Mouse (Mus musculus): ENCODE measurements at regions not wholly inside any gene's neighbourhood (a gene's known extent, or its start where the extent isn't known, plus 50 kb on each side); places are given as distances from the start of the nearest gene placed in this dataset.

DNA sequence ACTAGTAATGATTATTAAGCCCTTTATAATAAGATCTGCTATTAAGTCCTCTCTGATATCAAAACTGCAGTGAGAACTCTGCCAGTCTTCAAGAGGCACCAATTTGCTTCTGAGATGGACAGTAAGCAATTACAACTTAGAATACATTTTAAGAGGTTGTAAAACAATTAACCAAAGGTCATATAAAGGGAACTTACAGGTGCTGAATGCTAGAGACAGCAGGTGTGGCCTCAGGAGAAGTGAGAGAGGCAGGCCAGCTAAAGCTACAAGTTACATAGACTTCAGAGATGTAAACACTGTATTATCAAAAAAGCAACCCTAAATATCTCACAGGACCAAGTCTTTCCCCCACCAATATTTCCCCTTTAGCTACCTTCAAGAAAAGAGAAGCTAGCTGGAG is 315.7 kb downstream of the Slco4c1 start:
- H3K9me3 ChIP-seq (ENCODE audit: control insufficient read depth, insufficient read depth, low read depth, low read length), result no peaks in the 10 kb centered on the region
- no peaks in the 10 kb centered on the region for H3K4me1 ChIP-seq (ENCODE audit: control insufficient read depth in 2 of 2, insufficient read depth in 2 of 2, low read length in 2 of 2, poor library complexity in 1 of 2)
- H3K36me3 ChIP-seq (ENCODE audit: control insufficient read depth, insufficient read depth, low read length, poor library complexity, severe bottlenecking), result no peaks in the 10 kb centered on the region
- TF ChIP-seq ZNF384 (IDR thresholded peaks at IDR 0.05; ENCODE audit: low read depth, low read length), result no peak
- TF ChIP-seq ZC3H11A (IDR thresholded peaks at IDR 0.05; ENCODE audit: borderline replicate concordance, low read depth, low read length), result no peak
- TF ChIP-seq CHD2 (IDR thresholded peaks at IDR 0.05; ENCODE audit: low read depth, low read length), result no peak
- no peak for TF ChIP-seq HCFC1 (IDR thresholded peaks at IDR 0.05; ENCODE audit: borderline replicate concordance, insufficient read depth, low read length)
- no peak for TF ChIP-seq MAFK (IDR thresholded peaks at IDR 0.05; ENCODE audit: insufficient read depth, low read depth, low read length)
- H3K27ac ChIP-seq (ENCODE audit: insufficient read depth, low read depth, low read length, poor library complexity, severe bottlenecking), result no peak overlapping the region
- H3K4me3 ChIP-seq (ENCODE audit: insufficient read depth in 1 of 2, low read depth in 1 of 2, low read length in 2 of 2, poor library complexity in 1 of 2, severe bottlenecking in 1 of 2), result no peak overlapping the region
- in situ Hi-C loops (cut with MboI; ENCODE audit: low sequenced_read_pairs in 2 of 2, unreplicated experiment in 2 of 2), result no loop called here
- no peak overlapping the region for H3K9ac ChIP-seq (ENCODE audit: insufficient read depth, low read depth, low read length, poor library complexity, severe bottlenecking)
- DNase-seq (ENCODE audit: low read depth, low spot score), result no peak

DNA sequence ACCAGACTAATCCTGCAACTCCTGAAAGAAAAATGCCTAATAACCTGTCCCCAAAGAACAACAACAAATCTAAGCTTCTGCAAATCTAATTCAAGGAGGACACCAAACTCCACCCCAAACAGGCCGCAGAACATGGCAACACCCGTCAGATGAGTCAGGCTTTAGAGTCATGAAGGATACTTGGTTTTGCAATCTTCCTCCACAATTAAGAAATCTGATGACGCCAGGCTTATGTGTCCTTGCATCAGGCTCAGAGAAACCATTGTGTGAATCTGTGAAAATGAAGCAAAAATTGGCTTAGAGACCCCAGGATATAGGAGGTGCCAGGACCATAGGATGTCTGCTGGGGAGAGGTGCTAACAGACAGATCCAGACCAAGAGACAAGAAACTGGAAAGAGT is 352.6 kb downstream of the Slco4c1 start:
- Histone ChIP-seq H3K9ac (ENCODE audit: insufficient read depth, low read depth, low read length, poor library complexity, severe bottlenecking) (no peak overlapping the region), H3K4me1 (ENCODE audit: control insufficient read depth in 2 of 2, insufficient read depth in 2 of 2, low read length in 2 of 2, poor library complexity in 1 of 2) (no peaks in the 10 kb centered on the region), H3K4me3 (ENCODE audit: insufficient read depth in 1 of 2, low read depth in 1 of 2, low read length in 2 of 2, poor library complexity in 1 of 2, severe bottlenecking in 1 of 2) (no peak overlapping the region), H3K27ac (ENCODE audit: insufficient read depth, low read depth, low read length, poor library complexity, severe bottlenecking) (no peak overlapping the region), H3K9me3 (ENCODE audit: control insufficient read depth, insufficient read depth, low read depth, low read length) (no peaks in the 10 kb centered on the region), H3K36me3 (ENCODE audit: control insufficient read depth, insufficient read depth, low read length, poor library complexity, severe bottlenecking) (no peaks in the 10 kb centered on the region)
- TF ChIP-seq ZC3H11A (IDR thresholded peaks at IDR 0.05; ENCODE audit: borderline replicate concordance, low read depth, low read length), result no peak
- TF ChIP-seq ZNF384 (IDR thresholded peaks at IDR 0.05; ENCODE audit: low read depth, low read length), result no peak
- TF ChIP-seq CHD2 (IDR thresholded peaks at IDR 0.05; ENCODE audit: low read depth, low read length), result no peak
- in situ Hi-C loops (cut with MboI; ENCODE audit: low sequenced_read_pairs in 2 of 2, unreplicated experiment in 2 of 2), result no loop called here
- no peak for DNase-seq (ENCODE audit: low read depth, low spot score)

DNA sequence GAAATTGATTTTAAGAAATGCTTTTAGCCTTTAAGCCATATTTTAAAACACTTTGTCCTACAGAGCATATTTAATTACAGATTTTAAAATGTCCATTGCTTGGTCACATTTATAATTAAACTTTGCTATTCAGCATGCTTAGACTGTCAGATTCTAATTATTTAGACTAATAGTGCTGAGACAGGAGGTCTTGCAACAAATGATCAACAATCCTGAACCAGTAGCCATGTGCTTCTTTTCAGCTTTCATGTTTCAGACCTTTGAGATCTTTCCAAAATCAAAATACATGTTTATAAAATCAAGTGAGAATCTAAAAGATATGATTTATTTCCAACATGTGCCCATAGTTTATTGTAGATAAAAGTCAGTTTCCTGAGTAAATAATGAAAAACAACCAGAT is 371.0 kb downstream of the Slco4c1 start:
- no peaks in the 10 kb centered on the region for H3K9me3 ChIP-seq (ENCODE audit: control insufficient read depth, insufficient read depth, low read depth, low read length)
- H3K27ac ChIP-seq (ENCODE audit: insufficient read depth, low read depth, low read length, poor library complexity, severe bottlenecking), result no peak overlapping the region
- H3K4me1 ChIP-seq (ENCODE audit: control insufficient read depth in 2 of 2, insufficient read depth in 2 of 2, low read length in 2 of 2, poor library complexity in 1 of 2), result no peaks in the 10 kb centered on the region
- TF ChIP-seq MAFK (IDR thresholded peaks at IDR 0.05; ENCODE audit: insufficient read depth, low read depth, low read length), result no peak
- TF ChIP-seq ZC3H11A (IDR thresholded peaks at IDR 0.05; ENCODE audit: borderline replicate concordance, low read depth, low read length), result no peak
- TF ChIP-seq ZNF384 (IDR thresholded peaks at IDR 0.05; ENCODE audit: low read depth, low read length), result no peak
- no peak for TF ChIP-seq HCFC1 (IDR thresholded peaks at IDR 0.05; ENCODE audit: borderline replicate concordance, insufficient read depth, low read length)
- no peak for TF ChIP-seq CHD2 (IDR thresholded peaks at IDR 0.05; ENCODE audit: low read depth, low read length)
- no peak for DNase-seq (ENCODE audit: low read depth, low spot score)
- in situ Hi-C loops (cut with MboI; ENCODE audit: low sequenced_read_pairs in 2 of 2, unreplicated experiment in 2 of 2), result no loop called here
- H3K4me3 ChIP-seq (ENCODE audit: insufficient read depth in 1 of 2, low read depth in 1 of 2, low read length in 2 of 2, poor library complexity in 1 of 2, severe bottlenecking in 1 of 2), result no peak overlapping the region
- no peaks in the 10 kb centered on the region for H3K36me3 ChIP-seq (ENCODE audit: control insufficient read depth, insufficient read depth, low read length, poor library complexity, severe bottlenecking)
- H3K9ac ChIP-seq (ENCODE audit: insufficient read depth, low read depth, low read length, poor library complexity, severe bottlenecking), result no peak overlapping the region

DNA sequence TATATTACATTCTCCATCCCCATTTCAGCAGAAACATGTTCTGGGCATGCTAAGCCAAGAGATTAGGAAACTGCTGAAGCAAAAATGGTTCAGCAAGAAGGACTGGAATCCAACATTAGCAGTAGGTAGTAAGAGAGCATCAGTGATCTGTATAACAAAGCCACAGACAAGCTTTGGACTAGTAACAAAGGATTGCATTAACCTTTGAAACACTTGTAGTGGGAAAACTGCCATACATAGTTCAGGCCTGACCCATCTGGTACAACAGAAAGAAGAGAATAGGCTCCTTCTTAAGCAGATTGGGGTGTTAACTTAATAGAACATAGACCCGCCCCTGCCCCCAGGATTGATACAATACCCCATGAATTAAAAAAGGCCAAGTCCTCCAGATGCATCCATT is 389.2 kb downstream of the Slco4c1 start:
- Histone ChIP-seq H3K36me3 (ENCODE audit: control insufficient read depth, insufficient read depth, low read length, poor library complexity, severe bottlenecking) (no peaks in the 10 kb centered on the region), H3K4me3 (ENCODE audit: insufficient read depth in 1 of 2, low read depth in 1 of 2, low read length in 2 of 2, poor library complexity in 1 of 2, severe bottlenecking in 1 of 2) (no peak overlapping the region), H3K9me3 (ENCODE audit: control insufficient read depth, insufficient read depth, low read depth, low read length) (no peaks in the 10 kb centered on the region), H3K9ac (ENCODE audit: insufficient read depth, low read depth, low read length, poor library complexity, severe bottlenecking) (no peak overlapping the region), H3K27ac (ENCODE audit: insufficient read depth, low read depth, low read length, poor library complexity, severe bottlenecking) (no peak overlapping the region), H3K4me1 (ENCODE audit: control insufficient read depth in 2 of 2, insufficient read depth in 2 of 2, low read length in 2 of 2, poor library complexity in 1 of 2) (no peaks in the 10 kb centered on the region)
- in situ Hi-C loops (cut with MboI; ENCODE audit: low sequenced_read_pairs in 2 of 2, unreplicated experiment in 2 of 2), result no loop called here
- peak; percentile 9 for DNase-seq (ENCODE audit: low read depth, low spot score)
- no peak for TF ChIP-seq CHD2 (IDR thresholded peaks at IDR 0.05; ENCODE audit: low read depth, low read length)
- TF ChIP-seq MAFK (IDR thresholded peaks at IDR 0.05; ENCODE audit: insufficient read depth, low read depth, low read length), result no peak
- no peak for TF ChIP-seq ZNF384 (IDR thresholded peaks at IDR 0.05; ENCODE audit: low read depth, low read length)
- no peak for TF ChIP-seq HCFC1 (IDR thresholded peaks at IDR 0.05; ENCODE audit: borderline replicate concordance, insufficient read depth, low read length)
- no peak for TF ChIP-seq ZC3H11A (IDR thresholded peaks at IDR 0.05; ENCODE audit: borderline replicate concordance, low read depth, low read length)

DNA sequence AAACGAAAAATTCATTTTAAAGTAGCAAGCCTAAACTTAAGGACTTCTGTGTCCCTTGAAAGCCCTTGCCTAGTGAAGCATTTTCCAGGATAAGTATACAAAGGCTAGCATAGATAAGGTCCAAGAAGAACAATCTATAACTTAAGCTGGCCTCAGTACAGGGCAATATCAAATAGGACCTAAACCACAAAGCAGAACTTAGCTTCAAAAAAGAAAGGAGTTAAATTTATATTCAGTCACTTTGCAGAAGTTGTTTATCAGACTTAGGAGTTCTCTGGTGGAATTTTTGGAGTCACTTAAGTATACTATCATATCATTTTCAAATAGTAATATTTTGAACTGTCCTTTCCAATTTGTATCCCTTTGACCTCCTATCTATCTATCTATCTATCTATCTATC is 421.1 kb downstream of the Slco4c1 start:
- Histone ChIP-seq H3K4me1 (ENCODE audit: control insufficient read depth in 2 of 2, insufficient read depth in 2 of 2, low read length in 2 of 2, poor library complexity in 1 of 2) (no peaks in the 10 kb centered on the region), H3K36me3 (ENCODE audit: control insufficient read depth, insufficient read depth, low read length, poor library complexity, severe bottlenecking) (no peaks in the 10 kb centered on the region), H3K9ac (ENCODE audit: insufficient read depth, low read depth, low read length, poor library complexity, severe bottlenecking) (no peak overlapping the region), H3K4me3 (ENCODE audit: insufficient read depth in 1 of 2, low read depth in 1 of 2, low read length in 2 of 2, poor library complexity in 1 of 2, severe bottlenecking in 1 of 2) (no peak overlapping the region), H3K9me3 (ENCODE audit: control insufficient read depth, insufficient read depth, low read depth, low read length) (no peaks in the 10 kb centered on the region), H3K27ac (ENCODE audit: insufficient read depth, low read depth, low read length, poor library complexity, severe bottlenecking) (no peak overlapping the region)
- TF ChIP-seq HCFC1 (IDR thresholded peaks at IDR 0.05; ENCODE audit: borderline replicate concordance, insufficient read depth, low read length), result no peak
- TF ChIP-seq CHD2 (IDR thresholded peaks at IDR 0.05; ENCODE audit: low read depth, low read length), result no peak
- no peak for TF ChIP-seq ZC3H11A (IDR thresholded peaks at IDR 0.05; ENCODE audit: borderline replicate concordance, low read depth, low read length)
- no peak for TF ChIP-seq MAFK (IDR thresholded peaks at IDR 0.05; ENCODE audit: insufficient read depth, low read depth, low read length)
- TF ChIP-seq ZNF384 (IDR thresholded peaks at IDR 0.05; ENCODE audit: low read depth, low read length), result no peak
- DNase-seq (ENCODE audit: low read depth, low spot score), result no peak
- in situ Hi-C loops (cut with MboI; ENCODE audit: low sequenced_read_pairs in 2 of 2, unreplicated experiment in 2 of 2), result no loop called here

All from ES-E14 (cell line).